Mouse (Mus musculus) liver, embryonic 14.5 days (tissue): ENCODE measurements around the gene Cfap299. TPM values are rescaled to one million over a fixed set of nuclear protein-coding genes. Genes with fewer than 3 reads are reported as not detected.
A peak's percentile ranks its signal among the peaks of the same experiment; 100 is the strongest.

ENCODE experiments used
- ATAC-seq: fragments of 200-750 bp; cut with Nextera tagmentation; 2 replicates; pipeline ENCODE4 v1.8.0; 2017; ENCODE audit warnings: moderate number of reproducible peaks, mild to moderate bottlenecking, moderate library complexity; ENCODE audit not compliant: insufficient read depth
- DNase-seq, 3 experiments: peaks; one replicate each; pipeline ENCODE4 v3.0.0-alpha.2; 2012 to 2013; ENCODE audit warnings: low read depth in 3 of 3, low spot score in 3 of 3
- H3K27ac ChIP-seq: fragments of 300-500 bp; sonication (generic); 2 replicates; pipeline ENCODE4 v1.5.1; 2014; ENCODE audit warnings: moderate library complexity, mild to moderate bottlenecking, control low read depth, inconsistent platforms
- H3K27me3 ChIP-seq: fragments of 300-500 bp; sonication (generic); 2 replicates; pipeline ENCODE4 v1.6.1; 2014; ENCODE audit warnings: mild to moderate bottlenecking, low read length, moderate library complexity; ENCODE audit not compliant: control insufficient read depth, insufficient read depth
- H3K36me3 ChIP-seq: fragments of 300-500 bp; sonication (generic); replicated peaks from 2 replicates; pipeline ENCODE4 v1.6.1; 2014; ENCODE audit warnings: low read depth; ENCODE audit not compliant: control insufficient read depth, insufficient read depth
- H3K4me1 ChIP-seq, 2 experiments: fragments of 200-500 bp in 1 of 2; fragments of 300-500 bp in 1 of 2; sonication (generic) in 1 of 2; replicated peaks; 2 replicates each; pipeline ENCODE4 v1.6.1; 2012 to 2014; ENCODE audit warnings: antibody characterized with exemption in 1 of 2, inconsistent platforms in 1 of 2, low read length in 1 of 2; ENCODE audit not compliant: control insufficient read depth in 2 of 2, insufficient read depth in 2 of 2
- H3K4me2 ChIP-seq: fragments of 300-500 bp; sonication (generic); 2 replicates; pipeline ENCODE4 v1.6.1; 2014; ENCODE audit warnings: low read depth, mild to moderate bottlenecking, control low read depth, moderate library complexity
- H3K4me3 ChIP-seq, 2 experiments: fragments of 200-500 bp in 1 of 2; fragments of 300-500 bp in 1 of 2; sonication (generic) in 1 of 2; 2 replicates each; pipeline ENCODE4 v1.5.1; 2012 to 2014; ENCODE audit warnings: low read depth in 2 of 2, low read length in 2 of 2, mild to moderate bottlenecking in 2 of 2, control low read depth in 1 of 2, inconsistent platforms in 1 of 2, moderate library complexity in 1 of 2; ENCODE audit not compliant: insufficient read depth in 1 of 2
- H3K9ac ChIP-seq: fragments of 300-500 bp; sonication (generic); replicated peaks from 2 replicates; pipeline ENCODE4 v1.6.1; 2014; ENCODE audit warnings: mild to moderate bottlenecking, control low read depth, moderate library complexity
- H3K9me3 ChIP-seq: fragments of 300-500 bp; sonication (generic); 2 replicates; pipeline ENCODE4 v1.6.1; 2016; ENCODE audit warnings: low read length, mixed read lengths; ENCODE audit not compliant: control insufficient read depth
- CTCF ChIP-seq: IDR thresholded peaks from 2 replicates; pipeline ENCODE4 v1.5.1; 2016; ENCODE audit warnings: antibody characterized with exemption, low read depth, control low read depth
- EP300 ChIP-seq: IDR thresholded peaks from 2 replicates; pipeline ENCODE4 v1.6.1; 2016; ENCODE audit warnings: antibody characterized with exemption, low read depth
- WGBS: fragments of 180-500 bp; shearing (Covaris S2); extraction: QIAGEN DNeasy Blood & Tissue Kit; methylation state at CpG from one replicate; pipeline ENCODE4 v1.1.7; 2014; ENCODE audit not compliant: insufficient replicate concordance; 5-methylcytosine and 5-hydroxymethylcytosine counted together
- polyA plus RNA-seq, 2 experiments: library from polyadenylated mRNA; depleted of rRNA in 1 of 2; stranded (reverse) in 1 of 2; unstranded in 1 of 2; fragments of >200 nt; fragmentation: Nextera tagmentation in 1 of 2; extraction: Ambion mirVana in 1 of 2; gene quantifications; 2 replicates each; pipeline versions ENCODE4 v1.2.1 to v1.2.3; 2012 to 2014

The Cfap299 gene
- polyA plus RNA-seq, 2 experiments: not detected

GRCm38 (mm10) chr5:98359912-98360311 lies 30.8 kb downstream of the Cfap299 start:
- Histone ChIP-seq H3K36me3 (no peaks in the 10 kb centered on the region), H3K4me3 (no peak overlapping the region), H3K9me3 (no peaks in the 10 kb centered on the region), H3K4me2 (no peak overlapping the region), H3K4me1 (no peaks in the 10 kb centered on the region), H3K27ac (no peak overlapping the region), H3K9ac (no peak overlapping the region), H3K27me3 (no peaks in the 10 kb centered on the region)
- no peak for ATAC-seq
- DNase-seq: no peak
- WGBS: 68% methylated on average over 7 of the region's 7 CpGs
- TF ChIP-seq CTCF (no peak), EP300 (no peak)

GRCm38 (mm10) chr5:98360792-98361419 lies 31.8 kb downstream of the Cfap299 start:
- Histone ChIP-seq H3K9ac (no peak overlapping the region), H3K4me1 (no peaks in the 10 kb centered on the region), H3K36me3 (no peaks in the 10 kb centered on the region), H3K27ac (no peak overlapping the region), H3K9me3 (no peaks in the 10 kb centered on the region), H3K4me2 (no peak overlapping the region), H3K4me3 (no peak overlapping the region), H3K27me3 (no peaks in the 10 kb centered on the region)
- TF ChIP-seq CTCF: no peak
- TF ChIP-seq EP300: no peak
- 60% methylated on average over 5 of the region's 5 CpGs for WGBS
- ATAC-seq: no peak
- DNase-seq: no peak

GRCm38 (mm10) chr5:98363428-98363827 lies 34.3 kb downstream of the Cfap299 start:
- Histone ChIP-seq H3K4me2 (no peak overlapping the region), H3K27ac (no peak overlapping the region), H3K4me1 (no peaks in the 10 kb centered on the region), H3K36me3 (no peaks in the 10 kb centered on the region), H3K9ac (no peak overlapping the region), H3K9me3 (no peaks in the 10 kb centered on the region), H3K4me3 (no peak overlapping the region), H3K27me3 (no peaks in the 10 kb centered on the region)
- ATAC-seq (no peak), DNase-seq (no peak)
- TF ChIP-seq EP300 (no peak), CTCF (peak; percentile 53)
- 38% methylated on average over 8 of the region's 8 CpGs for WGBS

- H3K27ac ChIP-seq: no peak overlapping the region
- no peak overlapping the region for H3K4me2 ChIP-seq
- H3K9ac ChIP-seq: no peak overlapping the region
- DNase-seq (no peak), ATAC-seq (no peak)
- no peaks in the 10 kb centered on the region for H3K27me3 ChIP-seq
- no peaks in the 10 kb centered on the region for H3K36me3 ChIP-seq
- no peaks in the 10 kb centered on the region for H3K9me3 ChIP-seq
- no peaks in the 10 kb centered on the region for H3K4me1 ChIP-seq
- no peak for TF ChIP-seq EP300
- no peak for TF ChIP-seq CTCF
- H3K4me3 ChIP-seq: no peak overlapping the region
- WGBS: 59% methylated on average over 5 of the region's 5 CpGs
Measured at GRCm38 (mm10) chr5:98365340-98365739, 36.2 kb downstream of the Cfap299 start.

GRCm38 (mm10) chr5:98368822-98369221 lies 39.7 kb downstream of the Cfap299 start:
- no peak overlapping the region for H3K27ac ChIP-seq
- no peak for TF ChIP-seq CTCF
- TF ChIP-seq EP300: no peak
- DNase-seq (no peak), ATAC-seq (no peak)
- no peak overlapping the region for H3K4me2 ChIP-seq
- no peaks in the 10 kb centered on the region for H3K27me3 ChIP-seq
- no peaks in the 10 kb centered on the region for H3K36me3 ChIP-seq
- no peaks in the 10 kb centered on the region for H3K4me1 ChIP-seq
- no peak overlapping the region for H3K9ac ChIP-seq
- H3K4me3 ChIP-seq: no peak overlapping the region
- 43% methylated on average over 4 of the region's 4 CpGs for WGBS
- no peaks in the 10 kb centered on the region for H3K9me3 ChIP-seq
